Mouse (Mus musculus): Measurements from ENCODE around the gene Brca2. TPM values are rescaled to one million over a fixed set of nuclear protein-coding genes. Genes with fewer than 3 reads are reported as not detected.

Gene Brca2
- polyA plus RNA-seq, 1 experiment from 2014 or later = 9.6 TPM

DNA sequence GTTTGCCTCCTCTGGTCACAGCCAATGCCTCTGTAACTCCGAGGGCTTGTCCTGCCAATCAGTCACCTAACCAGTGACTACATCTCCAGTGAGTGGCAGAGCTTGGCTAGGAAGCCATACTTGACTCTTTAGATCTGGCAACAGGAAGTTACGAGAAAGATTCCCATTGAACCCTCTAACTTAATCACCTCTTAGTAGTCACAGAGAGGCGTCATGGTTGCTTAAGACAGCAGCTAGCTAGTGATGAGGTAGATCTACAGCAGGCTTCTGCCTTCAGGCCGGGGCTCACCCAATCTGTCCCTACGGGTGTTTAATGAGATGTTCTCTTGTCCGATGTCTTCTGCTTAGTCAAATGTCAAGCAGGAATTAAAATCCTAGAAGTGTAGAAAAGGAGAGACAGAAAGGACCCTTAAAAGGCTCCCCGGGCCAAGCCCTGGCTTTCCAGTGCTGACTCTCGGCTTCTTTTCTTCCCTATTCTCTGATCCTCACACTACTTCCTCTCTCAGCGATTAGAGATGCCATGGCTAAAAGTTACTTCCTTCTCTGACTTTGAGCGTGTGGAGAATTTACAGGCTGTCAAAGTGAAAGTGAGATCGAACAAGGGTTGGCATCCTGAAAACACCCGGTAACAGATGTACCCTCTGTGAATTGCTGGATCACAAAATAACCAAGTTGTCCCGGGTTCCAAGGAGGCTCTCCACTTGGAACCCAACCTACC lies 69.9 kb downstream of the Brca2 start:
- no peaks in the 10 kb centered on the region for H3K9me3 ChIP-seq (replicated peaks; ENCODE audit: control insufficient read depth, low read length, poor library complexity, severe bottlenecking)
- H3K9ac ChIP-seq (ENCODE audit: low read depth, low read length) = 0 out of 2 replicates have a peak overlapping the region, but pooled peaks have one; percentile 82
- peak overlapping the region; percentile 81 for H3K4me2 ChIP-seq (ENCODE audit: low read length)
- peaks cover 7% of the 10 kb centered on the region for H3K4me1 ChIP-seq (ENCODE audit: control insufficient read depth, insufficient read depth, low read length)
- peaks cover 7% of the 10 kb centered on the region; the same call in 1 of the 2 replicates for H3K27me3 ChIP-seq (ENCODE audit: control insufficient read depth, insufficient read depth, low read depth, low read length)
- 73% methylated on average over 13 of the region's 13 CpGs for WGBS
- H3K27ac ChIP-seq (ENCODE audit: low read length) = no peak overlapping the region
- peak overlapping the region; percentile 90 for H3K4me3 ChIP-seq (ENCODE audit: low read depth, low read length)
- no peaks in the 10 kb centered on the region for H3K36me3 ChIP-seq (ENCODE audit: control insufficient read depth, insufficient read depth, low read length)
- no peak for ATAC-seq

DNA sequence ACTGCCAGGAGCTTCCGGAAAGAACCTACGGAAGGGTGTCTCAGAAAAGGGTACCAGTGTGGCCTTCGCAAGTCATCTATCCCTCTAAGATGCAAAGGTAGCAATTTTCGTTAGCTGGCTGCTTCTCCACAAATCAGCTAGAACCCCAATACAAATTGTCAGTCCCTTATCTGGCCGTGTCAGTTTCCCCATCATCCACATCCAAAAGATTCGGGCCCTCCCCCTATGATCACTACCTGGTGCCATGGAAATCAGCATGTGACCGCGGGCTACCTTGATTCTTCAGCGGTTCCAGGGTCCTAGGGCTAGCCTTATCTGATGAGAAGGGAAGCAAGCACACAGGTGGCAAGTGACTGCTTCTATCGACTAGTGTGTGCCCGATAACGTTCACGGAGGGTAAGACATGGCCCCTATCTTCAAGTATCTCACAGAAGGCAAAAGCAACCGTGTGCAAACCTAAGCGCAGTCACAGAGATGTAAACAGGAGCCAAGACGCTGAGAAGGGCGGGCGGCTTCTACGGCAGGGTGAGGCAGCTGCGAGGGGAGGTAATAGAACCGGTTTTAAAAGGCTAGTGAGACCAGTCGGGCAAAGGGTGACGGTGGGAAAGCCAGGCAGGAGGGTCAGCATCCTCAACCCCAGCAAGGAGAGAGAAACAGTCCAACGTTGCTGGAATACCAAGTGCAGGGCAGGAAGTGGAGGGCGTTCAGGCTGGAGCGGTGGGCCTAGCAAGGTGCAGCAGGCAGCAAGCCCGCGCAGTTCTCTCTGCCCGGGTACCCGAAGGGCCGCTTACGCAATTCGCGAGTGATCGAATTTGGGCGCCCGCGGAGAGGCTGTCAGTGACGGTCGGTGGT lies 70.7 kb downstream of the Brca2 start:
- H3K4me1 ChIP-seq (ENCODE audit: control insufficient read depth, insufficient read depth, low read length) = peaks cover 7% of the 10 kb centered on the region
- peak overlapping the region; percentile 69; the same call in 1 of the 2 replicates for H3K27ac ChIP-seq (ENCODE audit: low read length)
- H3K9me3 ChIP-seq (replicated peaks; ENCODE audit: control insufficient read depth, low read length, poor library complexity, severe bottlenecking) = no peaks in the 10 kb centered on the region
- WGBS = 13% methylated on average over 32 of the region's 40 CpGs
- H3K9ac ChIP-seq (ENCODE audit: low read depth, low read length) = peak overlapping the region; percentile 82
- H3K4me2 ChIP-seq (ENCODE audit: low read length) = peak overlapping the region; percentile 81
- peaks cover 7% of the 10 kb centered on the region; the same call in 1 of the 2 replicates for H3K27me3 ChIP-seq (ENCODE audit: control insufficient read depth, insufficient read depth, low read depth, low read length)
- H3K36me3 ChIP-seq (ENCODE audit: control insufficient read depth, insufficient read depth, low read length) = no peaks in the 10 kb centered on the region
- H3K4me3 ChIP-seq (ENCODE audit: low read depth, low read length) = peak overlapping the region; percentile 90
- ATAC-seq = peak; percentile 64

DNA sequence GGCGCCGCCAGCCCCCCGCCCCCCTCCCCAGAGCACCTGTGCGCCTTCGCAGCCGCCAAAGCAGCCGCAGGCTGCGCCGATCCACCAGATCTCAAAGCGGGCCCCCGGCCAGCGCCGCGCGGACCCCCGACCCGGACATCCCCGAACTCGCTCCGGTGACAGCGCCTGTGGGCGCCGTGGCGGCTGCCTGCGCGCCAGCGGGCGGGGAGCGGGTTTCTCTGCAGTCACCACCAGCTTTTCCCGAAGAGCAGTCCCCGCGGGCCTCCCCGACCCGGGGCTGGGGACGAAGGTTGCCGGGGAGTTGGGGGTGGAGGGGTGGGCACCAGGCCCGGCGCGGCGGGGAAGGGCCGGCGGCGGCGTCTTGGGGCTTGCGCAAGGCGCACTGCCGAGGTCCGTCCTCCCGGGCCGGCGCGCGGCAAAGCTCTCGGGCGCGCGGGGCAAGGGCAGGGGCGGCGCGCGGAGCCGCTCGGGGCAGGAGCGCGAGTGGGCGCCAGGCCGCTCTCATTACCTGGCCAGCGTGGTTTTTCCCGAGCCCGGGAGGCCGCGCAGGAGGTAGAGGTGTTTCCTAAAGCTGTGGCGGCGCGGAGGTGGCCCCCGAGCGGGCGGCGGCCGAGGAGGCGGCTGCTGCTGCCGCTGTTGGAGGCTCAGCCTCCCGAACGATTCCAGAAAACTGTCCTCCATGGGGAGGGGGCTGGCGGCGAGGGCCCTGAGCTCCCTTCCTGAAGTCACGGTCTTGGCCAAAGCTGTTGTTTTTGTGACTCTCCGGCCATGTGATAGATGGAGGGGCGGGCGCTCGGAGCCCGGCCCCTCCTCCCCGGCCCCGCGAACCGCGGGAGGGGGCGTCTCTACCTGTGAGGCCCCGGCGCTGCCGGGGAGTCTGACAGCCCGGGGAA lies 71.6 kb downstream of the Brca2 start:
- H3K36me3 ChIP-seq (ENCODE audit: control insufficient read depth, insufficient read depth, low read length) = no peaks in the 10 kb centered on the region
- peak overlapping the region; percentile 69 for H3K27ac ChIP-seq (ENCODE audit: low read length)
- peak; percentile 82 for ATAC-seq
- H3K9ac ChIP-seq (ENCODE audit: low read depth, low read length) = peak overlapping the region; percentile 82
- peak overlapping the region; percentile 90 for H3K4me3 ChIP-seq (ENCODE audit: low read depth, low read length)
- WGBS = 1% methylated on average over 87 of the region's 102 CpGs
- H3K4me2 ChIP-seq (ENCODE audit: low read length) = peak overlapping the region; percentile 81
- peaks cover 7% of the 10 kb centered on the region; the same call in 1 of the 2 replicates for H3K27me3 ChIP-seq (ENCODE audit: control insufficient read depth, insufficient read depth, low read depth, low read length)
- H3K4me1 ChIP-seq (ENCODE audit: control insufficient read depth, insufficient read depth, low read length) = peaks cover 7% of the 10 kb centered on the region
- no peaks in the 10 kb centered on the region for H3K9me3 ChIP-seq (replicated peaks; ENCODE audit: control insufficient read depth, low read length, poor library complexity, severe bottlenecking)

DNA sequence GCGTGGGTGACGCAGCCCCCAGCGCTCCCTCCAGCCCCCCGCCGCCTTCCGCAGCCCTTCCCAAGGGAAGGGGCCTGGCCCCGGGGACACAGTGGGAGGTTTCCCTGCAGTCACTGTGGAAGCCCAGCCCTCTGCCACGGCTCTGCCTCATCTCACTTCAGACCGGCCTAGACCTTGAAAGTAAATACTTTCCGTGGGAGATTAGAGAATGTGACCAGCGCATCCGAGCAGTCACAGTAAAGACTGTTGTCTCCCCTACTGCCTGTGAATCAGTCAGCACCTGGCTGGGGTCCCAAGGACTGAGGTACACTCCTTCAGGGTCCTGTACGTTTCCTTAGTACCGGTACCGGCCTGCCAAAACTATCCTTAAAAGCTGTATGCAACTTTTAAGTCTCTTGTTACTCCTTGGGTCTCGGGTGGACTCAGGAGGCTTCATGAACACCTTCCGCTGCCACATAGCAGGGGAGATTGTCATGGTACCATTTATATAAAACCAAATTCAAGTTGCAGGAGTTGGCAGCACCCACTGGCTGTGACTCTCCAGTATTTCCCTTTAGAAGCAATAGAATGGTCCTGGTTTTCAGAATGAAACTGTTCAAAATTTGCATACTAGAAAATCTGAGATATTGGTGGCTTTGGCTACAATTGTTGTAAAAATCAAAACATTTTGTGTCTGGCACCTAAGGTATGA lies 72.4 kb downstream of the Brca2 start:
- H3K36me3 ChIP-seq (ENCODE audit: control insufficient read depth, insufficient read depth, low read length) = no peaks in the 10 kb centered on the region
- ATAC-seq = peak; percentile 67
- H3K4me3 ChIP-seq (ENCODE audit: low read depth, low read length) = peak overlapping the region; percentile 90
- peak overlapping the region; percentile 69; the same call in 1 of the 2 replicates for H3K27ac ChIP-seq (ENCODE audit: low read length)
- WGBS = 7% methylated on average over 17 of the region's 17 CpGs
- H3K27me3 ChIP-seq (ENCODE audit: control insufficient read depth, insufficient read depth, low read depth, low read length) = peaks cover 7% of the 10 kb centered on the region; the same call in 1 of the 2 replicates
- H3K9ac ChIP-seq (ENCODE audit: low read depth, low read length) = peak overlapping the region; percentile 82
- H3K4me1 ChIP-seq (ENCODE audit: control insufficient read depth, insufficient read depth, low read length) = peaks cover 7% of the 10 kb centered on the region
- H3K9me3 ChIP-seq (replicated peaks; ENCODE audit: control insufficient read depth, low read length, poor library complexity, severe bottlenecking) = no peaks in the 10 kb centered on the region
- peak overlapping the region; percentile 81 for H3K4me2 ChIP-seq (ENCODE audit: low read length)

DNA sequence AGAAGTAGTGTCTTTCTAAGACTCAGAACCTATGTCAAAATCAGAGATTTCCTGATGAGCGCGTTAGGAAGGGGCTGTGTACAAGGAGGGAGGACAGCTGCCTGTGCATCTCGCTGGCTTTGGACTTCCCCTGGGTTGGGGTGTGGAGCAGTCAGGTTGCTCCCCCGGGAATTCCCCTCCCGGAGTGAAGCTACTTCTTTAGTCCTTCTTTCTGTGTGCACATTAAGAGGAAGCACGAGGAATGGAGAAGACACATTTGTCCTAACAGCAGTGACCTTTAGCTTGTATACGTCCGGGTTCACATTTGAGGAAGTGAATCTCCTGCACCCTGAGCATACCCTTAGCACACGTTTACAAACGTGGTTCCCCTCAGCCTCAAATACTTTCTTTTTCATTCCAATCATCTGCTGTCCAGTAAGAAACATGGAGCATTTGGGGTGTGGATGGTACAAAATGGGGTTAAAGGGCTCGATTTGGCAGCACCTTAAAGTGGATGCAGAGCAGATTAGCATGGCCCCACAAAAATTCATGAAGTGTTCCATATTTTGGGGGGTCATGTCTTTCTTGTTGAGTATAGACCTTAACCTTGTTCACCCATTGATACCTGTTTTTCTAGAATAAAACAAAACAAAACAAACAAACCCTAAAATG lies 73.1 kb downstream of the Brca2 start:
- Histone ChIP-seq H3K9me3 (replicated peaks; ENCODE audit: control insufficient read depth, low read length, poor library complexity, severe bottlenecking) (no peaks in the 10 kb centered on the region), H3K9ac (ENCODE audit: low read depth, low read length) (no peak overlapping the region), H3K4me3 (ENCODE audit: low read depth, low read length) (no peak overlapping the region), H3K36me3 (ENCODE audit: control insufficient read depth, insufficient read depth, low read length) (no peaks in the 10 kb centered on the region), H3K27ac (ENCODE audit: low read length) (no peak overlapping the region), H3K4me1 (ENCODE audit: control insufficient read depth, insufficient read depth, low read length) (peaks cover 7% of the 10 kb centered on the region), H3K4me2 (ENCODE audit: low read length) (no peak overlapping the region), H3K27me3 (ENCODE audit: control insufficient read depth, insufficient read depth, low read depth, low read length) (peaks cover 7% of the 10 kb centered on the region; the same call in 1 of the 2 replicates)
- no peak for ATAC-seq
- 53% methylated on average over 11 of the region's 11 CpGs for WGBS

DNA sequence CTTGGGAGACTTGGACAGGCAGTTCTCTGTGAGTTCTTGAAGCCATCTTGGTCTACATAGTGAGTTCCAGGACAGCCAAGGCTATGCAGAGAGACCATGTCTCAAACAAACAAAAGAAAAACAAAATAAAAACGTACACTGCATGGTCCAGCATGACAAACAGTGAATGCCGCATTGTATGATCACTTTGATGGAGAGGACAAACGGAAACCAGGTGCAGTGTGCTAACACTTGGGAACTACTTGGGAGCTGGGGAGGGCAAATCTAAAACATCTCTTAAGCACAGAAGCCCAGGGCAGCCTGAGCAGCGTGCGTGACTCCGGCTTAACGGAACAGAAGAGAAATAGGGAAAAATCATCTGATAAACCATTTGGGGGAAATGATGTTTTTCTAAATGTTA lies 74.7 kb downstream of the Brca2 start, which contains the start of gene N4bp2l1:
TSS of gene N4bp2l1 (minus strand) at position 101 of the 400 bp plus-strand sequence.
- Histone ChIP-seq H3K9ac (ENCODE audit: low read depth, low read length) (no peak within 1 kb of the TSS), H3K27me3 (ENCODE audit: control insufficient read depth, insufficient read depth, low read depth, low read length) (peaks cover 5% of the 10 kb centered on the region; the same call in 1 of the 2 replicates), H3K36me3 (ENCODE audit: control insufficient read depth, insufficient read depth, low read length) (no peaks in the 10 kb centered on the region), H3K4me2 (ENCODE audit: low read length) (no peak within 1 kb of the TSS), H3K9me3 (replicated peaks; ENCODE audit: control insufficient read depth, low read length, poor library complexity, severe bottlenecking) (no peaks in the 10 kb centered on the region), H3K4me3 (ENCODE audit: low read depth, low read length) (no peak within 1 kb of the TSS), H3K4me1 (ENCODE audit: control insufficient read depth, insufficient read depth, low read length) (peaks cover 16% of the 10 kb centered on the region), H3K27ac (ENCODE audit: low read length) (no peak within 1 kb of the TSS)
- ATAC-seq = no peak
- WGBS = 90% methylated on average over 7 of the region's 7 CpGs

DNA sequence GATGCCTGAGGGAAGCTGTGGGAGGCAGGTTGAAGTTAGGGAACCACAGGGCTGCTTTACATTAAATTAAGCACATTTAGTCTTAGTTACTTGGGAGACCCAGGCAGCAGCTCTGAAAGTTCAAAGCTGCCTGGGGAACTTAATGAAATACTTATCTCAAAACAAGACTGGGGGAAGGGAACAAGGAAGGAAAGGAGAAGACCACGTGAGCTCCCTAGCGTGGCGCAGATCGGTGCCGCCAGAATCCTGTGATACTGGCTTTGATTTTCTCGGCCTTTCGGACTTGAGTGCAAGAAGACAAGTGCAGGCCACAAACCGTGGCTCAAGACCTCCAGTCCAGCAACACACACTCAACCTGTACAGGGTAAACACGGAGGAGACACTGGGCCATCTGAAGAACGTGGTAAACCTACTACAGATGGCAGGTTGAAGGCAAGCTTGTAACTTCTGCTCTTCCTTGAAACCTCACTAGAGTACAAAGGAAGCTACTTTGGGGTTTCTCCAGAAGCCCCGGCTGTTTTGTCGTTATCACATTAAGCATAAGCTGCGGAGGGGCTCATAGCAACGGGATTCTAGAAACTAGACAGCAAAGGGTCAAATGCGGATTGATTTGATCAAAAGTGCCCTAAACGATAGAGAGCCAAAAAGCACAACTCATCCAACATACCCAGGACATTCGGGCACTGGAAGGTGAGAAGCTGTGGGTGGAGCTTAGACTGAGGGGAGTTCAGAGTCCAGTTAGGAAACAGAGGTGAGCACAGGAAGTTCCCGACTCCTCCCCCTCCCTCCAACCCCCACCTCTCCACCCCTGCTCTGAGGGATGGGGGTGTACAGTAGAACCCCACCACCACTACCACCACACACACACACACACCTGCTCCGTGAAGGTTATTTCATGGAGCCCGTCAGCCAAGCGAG lies 76.0 kb downstream of the Brca2 start:
- Histone ChIP-seq H3K27ac (ENCODE audit: low read length) (no peak overlapping the region), H3K36me3 (ENCODE audit: control insufficient read depth, insufficient read depth, low read length) (no peaks in the 10 kb centered on the region), H3K27me3 (ENCODE audit: control insufficient read depth, insufficient read depth, low read depth, low read length) (peaks cover 3% of the 10 kb centered on the region; the same call in 1 of the 2 replicates), H3K9ac (ENCODE audit: low read depth, low read length) (no peak overlapping the region), H3K4me2 (ENCODE audit: low read length) (no peak overlapping the region), H3K4me1 (ENCODE audit: control insufficient read depth, insufficient read depth, low read length) (peaks cover 15% of the 10 kb centered on the region), H3K9me3 (replicated peaks; ENCODE audit: control insufficient read depth, low read length, poor library complexity, severe bottlenecking) (no peaks in the 10 kb centered on the region), H3K4me3 (ENCODE audit: low read depth, low read length) (no peak overlapping the region)
- 76% methylated on average over 21 of the region's 21 CpGs for WGBS
- no peak for ATAC-seq
